Mouse (Mus musculus): ENCODE data around the gene Ttc23.

DNA sequence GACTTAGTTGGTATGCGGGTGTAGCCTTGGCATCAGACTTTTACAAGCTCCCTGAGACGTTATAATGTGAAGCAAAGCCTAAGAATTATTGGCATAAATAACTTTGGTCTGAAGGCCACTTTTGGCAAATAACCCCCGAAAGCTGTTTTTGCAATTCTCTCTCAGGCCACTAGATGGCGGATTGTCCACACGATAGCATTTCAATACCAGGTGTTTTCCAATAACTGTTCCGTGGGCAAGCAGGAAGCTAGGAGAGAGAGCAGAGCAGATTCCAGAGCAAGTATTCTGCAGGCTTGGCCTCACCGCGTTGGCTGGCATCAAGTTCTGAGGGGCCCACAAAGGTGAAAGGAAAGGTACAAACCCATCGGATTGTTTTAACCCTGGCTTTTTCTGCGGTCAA lies 141.5 kb downstream of the Ttc23 start:
- TF ChIP-seq MAFK (IDR thresholded peaks at IDR 0.05; ENCODE audit: insufficient read depth, low read depth, low read length) (no peak), HCFC1 (IDR thresholded peaks at IDR 0.05; ENCODE audit: borderline replicate concordance, insufficient read depth, low read length) (no peak)

Measured in ES-E14 (cell line).